Mouse (Mus musculus) frontal cortex, adult (tissue): Measurements from ENCODE around the gene Gm31371.
"Not testable (repeated sequence)": the region's sequence is repeated elsewhere in the genome, so short reads cannot be mapped to it uniquely, and the experiment has no call there.

Source experiments
- ATAC-seq: cut with Nextera tagmentation; 2 replicates; pipeline ENCODE4 v1.9.2; 2017; ENCODE audit warnings: mild to moderate bottlenecking, moderate library complexity, mixed read lengths; ENCODE audit not compliant: low TSS enrichment

The Gm31371 gene

DNA sequence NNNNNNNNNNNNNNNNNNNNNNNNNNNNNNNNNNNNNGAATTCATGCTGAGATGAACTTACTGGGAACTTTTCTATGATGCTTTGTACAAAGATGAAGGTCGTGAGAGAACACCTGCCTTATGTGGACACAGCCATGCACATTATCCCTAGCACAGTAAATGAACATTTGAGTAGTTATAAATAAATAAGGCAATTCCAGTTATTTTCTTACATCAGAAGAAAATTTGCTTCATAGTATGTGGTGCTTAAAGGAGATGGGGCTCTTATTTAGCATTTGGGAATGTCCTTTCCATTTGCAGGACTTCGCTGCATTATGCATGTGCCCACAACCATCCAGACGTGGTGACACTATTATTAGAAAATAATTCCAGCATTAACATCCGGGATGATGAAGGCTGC, at the start of gene Gm31371:
Gene Gm31371, plus strand, starts transcription at position 301 of the 400 bp plus-strand sequence.
- not testable (repeated sequence) for ATAC-seq

DNA sequence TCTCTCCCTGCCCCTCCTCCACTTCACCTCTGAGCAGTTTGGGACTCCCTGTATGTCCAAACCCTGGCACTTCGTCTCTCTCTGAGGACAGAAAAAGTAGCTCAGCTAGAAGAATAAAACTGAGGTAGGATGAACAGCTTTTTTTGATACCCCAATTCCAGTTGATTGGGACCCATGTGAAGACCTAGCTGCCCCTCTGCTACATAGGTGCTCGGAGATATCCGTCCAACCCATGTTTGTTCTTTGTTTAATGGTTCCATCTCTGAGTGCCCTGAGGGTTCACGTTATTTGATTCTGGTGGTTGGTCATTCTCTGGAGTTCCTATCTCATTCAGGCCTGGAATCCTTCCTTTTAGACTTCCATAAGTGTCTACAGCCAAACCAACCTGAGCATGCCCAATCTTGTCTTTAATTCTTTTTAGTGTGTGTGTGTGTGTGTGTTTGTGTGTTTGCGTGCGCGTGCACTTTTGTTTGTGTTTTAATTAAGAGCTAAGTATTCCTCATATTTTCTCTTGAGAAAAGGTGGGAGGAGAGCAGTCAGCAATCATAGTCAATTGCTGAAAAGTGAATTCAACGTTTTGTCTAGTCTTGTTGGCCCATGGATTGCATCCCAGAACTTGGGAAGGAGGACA, 3.3 kb downstream of the Gm31371 start:
- ATAC-seq: not testable (repeated sequence)

DNA sequence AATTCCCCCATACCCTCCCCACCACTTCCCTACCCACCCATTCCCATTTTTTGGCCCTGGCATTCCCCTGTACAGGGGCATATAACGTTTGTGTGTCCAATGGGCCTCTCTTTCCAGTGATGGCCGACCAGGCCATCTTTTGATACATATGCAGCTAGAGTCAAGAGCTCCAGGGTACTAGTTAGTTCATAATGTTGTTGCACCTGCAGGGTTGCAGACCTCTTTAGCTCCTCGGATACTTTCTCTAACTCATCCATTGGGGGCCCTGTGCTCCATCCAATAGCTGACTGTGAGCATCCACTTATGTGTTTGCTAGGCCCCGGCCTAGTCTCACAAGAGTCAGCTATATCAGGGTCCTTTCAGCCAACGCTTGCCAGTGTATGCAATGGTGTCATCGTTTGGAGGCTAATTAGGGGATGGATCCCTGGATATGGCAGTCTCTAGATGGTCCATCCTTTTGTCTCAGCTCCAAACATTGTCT, 5.7 kb downstream of the Gm31371 start:
- not testable (repeated sequence) for ATAC-seq

DNA sequence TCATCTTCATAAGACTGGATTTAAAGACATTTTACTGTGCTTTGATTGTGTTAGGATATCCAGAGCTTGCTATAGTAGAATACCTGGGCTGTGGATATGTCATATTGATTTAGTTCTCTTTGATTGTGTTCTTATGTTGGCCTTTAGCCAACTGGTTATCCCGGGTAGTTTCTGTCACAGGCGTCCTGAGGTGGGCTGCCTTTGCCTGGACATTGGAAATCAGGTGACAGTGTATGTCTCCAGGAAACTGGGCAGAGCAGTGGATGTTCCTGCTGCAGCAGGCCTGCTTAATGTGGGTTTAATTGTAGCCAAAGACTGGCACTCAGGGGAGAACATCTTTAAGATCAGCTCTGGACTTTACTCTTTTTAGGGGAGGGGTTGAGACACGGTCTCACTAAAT, 15.9 kb downstream of the Gm31371 start:
- not testable (repeated sequence) for ATAC-seq

DNA sequence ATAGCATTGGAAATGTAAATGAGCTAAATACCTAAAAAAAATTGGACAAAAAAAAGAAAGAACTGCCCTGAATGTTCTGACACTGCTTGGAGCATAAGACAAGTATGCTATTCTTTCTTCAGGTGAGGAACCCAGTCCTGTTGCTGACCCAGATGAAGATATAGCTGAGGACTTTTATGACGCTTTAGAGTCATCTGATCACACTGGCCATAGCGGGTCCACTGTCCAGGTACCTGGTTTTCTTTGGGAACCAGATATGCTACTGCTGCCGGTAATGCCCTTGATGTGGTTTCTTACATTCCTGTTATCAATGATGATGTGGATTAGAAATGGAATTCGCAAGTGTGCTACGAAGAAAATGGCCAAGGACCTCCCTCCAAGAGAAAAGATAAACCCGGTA, 31.1 kb downstream of the Gm31371 start:
- ATAC-seq: not testable (repeated sequence)

DNA sequence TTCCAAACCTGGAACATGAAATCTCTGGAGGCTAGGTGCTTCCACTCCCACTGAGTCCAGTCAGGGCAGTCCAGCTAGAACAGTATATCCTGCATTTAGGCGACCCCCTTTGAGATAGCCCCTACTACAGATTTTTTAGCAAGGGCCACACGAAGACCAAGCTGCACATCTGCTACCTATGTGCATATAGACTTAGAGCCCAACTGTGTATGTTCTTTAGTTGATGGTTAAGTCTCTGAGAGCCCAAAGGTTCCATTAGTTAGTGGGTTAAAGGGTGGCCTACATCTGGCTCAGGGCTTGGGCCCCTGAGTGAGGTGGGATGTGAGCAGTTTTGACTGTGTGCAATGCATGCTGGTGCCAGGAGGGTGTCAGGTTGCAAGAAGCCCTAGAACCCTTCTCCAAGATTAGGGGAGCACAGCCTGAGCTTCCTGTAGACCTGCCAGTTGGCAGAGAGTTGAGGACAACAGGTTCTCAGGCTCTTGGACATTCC, 32.4 kb downstream of the Gm31371 start:
- ATAC-seq: not testable (repeated sequence)

DNA sequence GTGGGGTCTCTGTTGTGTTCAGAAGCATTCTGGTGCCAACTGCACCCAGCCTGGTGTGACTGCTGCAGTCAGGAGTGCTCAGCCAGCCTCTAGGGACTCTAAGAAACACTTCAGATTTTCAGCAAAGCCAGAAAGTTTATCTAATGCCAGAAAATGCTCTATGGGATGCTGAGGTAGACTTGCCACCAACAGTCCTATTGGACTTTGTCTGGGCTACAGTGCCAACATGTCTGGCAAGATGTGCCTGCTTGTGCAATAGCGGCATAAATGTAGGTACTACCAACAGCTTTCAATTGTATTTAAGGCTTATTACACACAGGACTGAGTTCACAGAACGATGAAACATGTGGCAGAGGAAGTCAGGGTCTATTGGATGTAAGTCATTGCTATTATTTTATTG, 57.7 kb downstream of the Gm31371 start:
- no peak for ATAC-seq

DNA sequence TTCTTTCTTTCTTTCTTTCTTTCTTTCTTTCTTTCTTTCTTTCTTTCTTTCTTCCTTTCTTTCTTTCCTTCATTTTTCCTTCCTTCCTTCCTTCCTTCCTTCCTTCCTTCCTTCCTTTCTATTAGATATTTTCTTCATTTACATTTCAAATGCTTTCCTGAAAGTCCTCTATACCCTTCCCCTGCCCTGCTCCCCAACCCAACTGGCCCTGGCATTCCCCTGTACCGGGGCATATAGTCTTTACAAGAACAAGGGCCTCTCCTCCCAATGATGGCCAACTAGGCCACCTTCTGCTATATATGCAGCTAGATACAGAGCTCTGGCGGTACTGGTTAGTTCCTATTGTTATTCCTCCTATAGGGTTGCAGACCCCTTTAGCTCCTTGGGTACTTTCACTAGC, 60.6 kb downstream of the Gm31371 start:
- ATAC-seq: not testable (repeated sequence)

DNA sequence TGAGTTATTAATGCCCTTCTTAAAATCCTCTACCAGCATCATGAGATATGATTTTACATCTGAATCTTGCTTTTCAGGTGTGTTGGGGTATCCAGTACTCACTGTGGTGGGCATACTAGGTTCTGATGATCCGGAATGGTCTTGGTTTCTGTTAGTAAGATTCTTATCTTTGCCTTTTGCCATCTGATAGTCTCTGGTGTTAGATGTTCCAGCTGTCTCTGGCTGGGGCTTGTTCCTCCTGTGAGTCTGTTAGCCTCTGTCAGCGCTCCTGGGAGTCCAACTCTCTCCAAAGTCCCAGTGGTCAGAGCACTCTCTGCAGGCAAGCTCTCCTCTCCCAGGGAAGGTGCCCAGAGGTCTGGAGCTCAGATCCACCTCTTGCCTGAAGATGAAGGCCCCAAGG, 65.0 kb downstream of the Gm31371 start:
- ATAC-seq: not testable (repeated sequence)

DNA sequence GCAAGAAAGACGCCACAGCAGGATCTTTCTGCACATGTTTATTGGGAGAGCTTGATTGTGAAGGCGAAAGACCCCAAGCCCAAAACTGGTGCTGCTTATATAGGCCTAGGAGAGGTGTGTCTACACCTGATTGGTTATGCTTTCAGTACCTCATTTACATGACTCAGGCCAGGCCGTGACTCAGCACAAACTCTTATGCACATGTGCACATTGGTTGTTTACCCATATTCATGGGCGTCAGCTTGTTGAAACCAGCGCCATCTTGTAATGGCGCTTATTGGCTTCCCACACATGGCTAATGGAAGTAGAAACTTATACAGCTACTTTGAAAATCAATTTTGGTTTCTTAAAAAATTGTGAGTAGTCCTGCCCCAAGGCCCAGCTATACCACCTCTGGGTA, 72.0 kb downstream of the Gm31371 start:
- ATAC-seq: not testable (repeated sequence)
